Mouse (Mus musculus) C2C12 (cell line): ENCODE measurements around the gene Snrpg.

Experiments used
- CEBPB ChIP-seq: IDR thresholded peaks from one replicate; pipeline ENCODE4 v1.6.1; 2011; ENCODE audit warnings: low read depth, mild to moderate bottlenecking, control low read depth, moderate library complexity
- CTCF ChIP-seq: IDR thresholded peaks from one replicate; pipeline ENCODE4 v1.5.1; 2011; ENCODE audit not compliant: control insufficient read depth, insufficient read depth, insufficient read length
- MAX ChIP-seq: IDR thresholded peaks from one replicate; pipeline ENCODE4 v1.6.1; 2011; ENCODE audit warnings: mild to moderate bottlenecking, control low read depth
- MYOD1 ChIP-seq: IDR thresholded peaks from one replicate; pipeline ENCODE4 v1.6.1; 2011; ENCODE audit warnings: low read depth; ENCODE audit not compliant: control insufficient read depth, insufficient read length
- MYOG ChIP-seq: IDR thresholded peaks from one replicate; pipeline ENCODE4 v1.6.1; 2011; ENCODE audit not compliant: control insufficient read depth, insufficient read length; ENCODE audit errors: extremely low read depth

GRCm38 (mm10) chr6:86387313-86387712, 16.2 kb downstream of the Snrpg start:
- TF ChIP-seq CEBPB (no peak), CTCF (no peak), MAX (no peak), MYOD1 (no peak), MYOG (no peak)
